Mouse (Mus musculus): ENCODE data around the gene Adprh. TPM values are rescaled to one million over a fixed set of nuclear protein-coding genes. Genes with fewer than 3 reads are reported as not detected.
"Not testable (repeated sequence)": the region's sequence is repeated elsewhere in the genome, so short reads cannot be mapped to it uniquely, and the experiment has no call there.

Adprh gene
- polyA plus RNA-seq, 1 experiment from 2014 or later = 128 TPM

- H3K9me3 ChIP-seq = no peaks in the 10 kb centered on the region
- peaks cover 9% of the 10 kb centered on the region for H3K4me1 ChIP-seq
- H3K36me3 ChIP-seq = peaks cover 68% of the 10 kb centered on the region
- no peaks in the 10 kb centered on the region for H3K27me3 ChIP-seq
- no peak overlapping the region for H3K4me3 ChIP-seq
- H3K27ac ChIP-seq = no peak overlapping the region
- no peak for ATAC-seq (ENCODE audit: low FRiP score, low read depth)
- H3K4me2 ChIP-seq (replicated peaks) = no peak overlapping the region
- no peak overlapping the region for H3K9ac ChIP-seq
- WGBS = 82% methylated on average over 12 of the region's 12 CpGs
Observed at GRCm38 (mm10) chr16:38448458-38448857, 4.0 kb downstream of the Adprh start.

GRCm38 (mm10) chr16:38447366-38447765 lies 5.1 kb downstream of the Adprh start:
- Histone ChIP-seq H3K4me1 (peaks cover 9% of the 10 kb centered on the region), H3K27ac (no peak overlapping the region), H3K4me2 (replicated peaks) (no peak overlapping the region), H3K9me3 (no peaks in the 10 kb centered on the region), H3K4me3 (no peak overlapping the region), H3K9ac (no peak overlapping the region), H3K27me3 (no peaks in the 10 kb centered on the region), H3K36me3 (peaks cover 78% of the 10 kb centered on the region)
- no peak for ATAC-seq (ENCODE audit: low FRiP score, low read depth)
- WGBS = 92% methylated on average over 21 of the region's 21 CpGs

GRCm38 (mm10) chr16:38446141-38446540 lies 6.4 kb downstream of the Adprh start:
- not testable (repeated sequence) for H3K4me1 ChIP-seq; H3K4me2 ChIP-seq (replicated peaks); H3K27ac ChIP-seq; ATAC-seq (ENCODE audit: low FRiP score, low read depth); H3K27me3 ChIP-seq; H3K9me3 ChIP-seq; H3K4me3 ChIP-seq; H3K9ac ChIP-seq
- peaks cover 78% of the 10 kb centered on the region for H3K36me3 ChIP-seq
- 95% methylated on average over 2 of the region's 2 CpGs for WGBS

- WGBS = 96% methylated on average over 20 of the region's 20 CpGs
- ATAC-seq (ENCODE audit: low FRiP score, low read depth) = no peak
Observed at GRCm38 (mm10) chr16:38445576-38445975, 6.9 kb downstream of the Adprh start.

GRCm38 (mm10) chr16:38445046-38445445 lies 7.5 kb downstream of the Adprh start:
- no peak overlapping the region for H3K27ac ChIP-seq
- no peak overlapping the region for H3K4me3 ChIP-seq
- H3K36me3 ChIP-seq = peaks cover 72% of the 10 kb centered on the region
- H3K4me2 ChIP-seq (replicated peaks) = no peak overlapping the region
- H3K9me3 ChIP-seq = no peaks in the 10 kb centered on the region
- no peak for ATAC-seq (ENCODE audit: low FRiP score, low read depth)
- H3K4me1 ChIP-seq = no peaks in the 10 kb centered on the region
- H3K9ac ChIP-seq = no peak overlapping the region
- WGBS = 97% methylated on average over 1 of the region's 1 CpGs
- no peaks in the 10 kb centered on the region for H3K27me3 ChIP-seq

More at GRCm38 (mm10) chr16:38445576-38445975, 6.9 kb downstream of the Adprh start:
- no peak overlapping the region for H3K27ac ChIP-seq
- H3K4me1 ChIP-seq = no peaks in the 10 kb centered on the region
- peaks cover 78% of the 10 kb centered on the region for H3K36me3 ChIP-seq
- no peak overlapping the region for H3K9ac ChIP-seq
- H3K9me3 ChIP-seq = no peaks in the 10 kb centered on the region
- no peak overlapping the region for H3K4me2 ChIP-seq (replicated peaks)
- H3K27me3 ChIP-seq = no peaks in the 10 kb centered on the region
- H3K4me3 ChIP-seq = no peak overlapping the region

GRCm38 (mm10) chr16:38443721-38444464 lies 8.6 kb downstream of the Adprh start:
- H3K9me3 ChIP-seq = no peaks in the 10 kb centered on the region
- 94% methylated on average over 7 of the region's 7 CpGs for WGBS

GRCm38 (mm10) chr16:38442216-38442615 lies 10.3 kb downstream of the Adprh start:
- WGBS = 87% methylated on average over 8 of the region's 8 CpGs
- Histone ChIP-seq H3K4me1 (no peaks in the 10 kb centered on the region), H3K4me2 (replicated peaks) (no peak overlapping the region), H3K9ac (no peak overlapping the region), H3K9me3 (no peaks in the 10 kb centered on the region), H3K27me3 (no peaks in the 10 kb centered on the region), H3K27ac (no peak overlapping the region), H3K36me3 (peaks cover 47% of the 10 kb centered on the region), H3K4me3 (no peak overlapping the region)
- ATAC-seq (ENCODE audit: low FRiP score, low read depth) = no peak

More at GRCm38 (mm10) chr16:38443721-38444464, 8.6 kb downstream of the Adprh start:
- Histone ChIP-seq H3K4me3 (no peak overlapping the region), H3K9ac (no peak overlapping the region), H3K4me1 (no peaks in the 10 kb centered on the region), H3K4me2 (replicated peaks) (no peak overlapping the region), H3K27ac (no peak overlapping the region), H3K36me3 (peaks cover 64% of the 10 kb centered on the region), H3K27me3 (no peaks in the 10 kb centered on the region)
- no peak for ATAC-seq (ENCODE audit: low FRiP score, low read depth)

- H3K4me1 ChIP-seq = no peaks in the 10 kb centered on the region
- H3K36me3 ChIP-seq = peaks cover 41% of the 10 kb centered on the region
- no peak overlapping the region for H3K4me3 ChIP-seq
- H3K4me2 ChIP-seq (replicated peaks) = no peak overlapping the region
- WGBS = 89% methylated on average over 5 of the region's 5 CpGs
- H3K9ac ChIP-seq = no peak overlapping the region
- no peaks in the 10 kb centered on the region for H3K9me3 ChIP-seq
- H3K27ac ChIP-seq = no peak overlapping the region
- no peak for ATAC-seq (ENCODE audit: low FRiP score, low read depth)
- no peaks in the 10 kb centered on the region for H3K27me3 ChIP-seq
Observed at GRCm38 (mm10) chr16:38441611-38442010, 10.9 kb downstream of the Adprh start.

- Histone ChIP-seq H3K4me1 (no peaks in the 10 kb centered on the region), H3K27ac (no peak overlapping the region), H3K9me3 (no peaks in the 10 kb centered on the region), H3K4me3 (no peak overlapping the region), H3K27me3 (no peaks in the 10 kb centered on the region), H3K9ac (no peak overlapping the region), H3K4me2 (replicated peaks) (no peak overlapping the region), H3K36me3 (peaks cover 29% of the 10 kb centered on the region)
- WGBS = 76% methylated on average over 6 of the region's 6 CpGs
- ATAC-seq (ENCODE audit: low FRiP score, low read depth) = no peak
Observed at GRCm38 (mm10) chr16:38440403-38440802, 12.1 kb downstream of the Adprh start.

GRCm38 (mm10) chr16:38439190-38439589 lies 13.3 kb downstream of the Adprh start:
- peaks cover 17% of the 10 kb centered on the region for H3K36me3 ChIP-seq
- no peak overlapping the region for H3K4me3 ChIP-seq
- 81% methylated on average over 1 of the region's 1 CpGs for WGBS
- H3K9ac ChIP-seq = no peak overlapping the region
- ATAC-seq (ENCODE audit: low FRiP score, low read depth) = no peak
- H3K9me3 ChIP-seq = no peaks in the 10 kb centered on the region
- H3K4me2 ChIP-seq (replicated peaks) = no peak overlapping the region
- H3K4me1 ChIP-seq = no peaks in the 10 kb centered on the region
- no peaks in the 10 kb centered on the region for H3K27me3 ChIP-seq
- no peak overlapping the region for H3K27ac ChIP-seq

- Histone ChIP-seq H3K9me3 (no peaks in the 10 kb centered on the region), H3K4me2 (replicated peaks) (no peak overlapping the region), H3K27ac (no peak overlapping the region), H3K4me1 (0 out of 2 replicates have a peak, but pooled peaks cover 3% of the 10 kb centered on the region), H3K4me3 (no peak overlapping the region), H3K36me3 (no peaks in the 10 kb centered on the region), H3K27me3 (no peaks in the 10 kb centered on the region), H3K9ac (no peak overlapping the region)
- no peak for ATAC-seq (ENCODE audit: low FRiP score, low read depth)
- WGBS = 86% methylated on average over 4 of the region's 4 CpGs
Observed at GRCm38 (mm10) chr16:38434295-38434795, 18.2 kb downstream of the Adprh start.

- 0 out of 2 replicates have a peak, but pooled peaks cover 3% of the 10 kb centered on the region for H3K4me1 ChIP-seq
- H3K9ac ChIP-seq = no peak overlapping the region
- no peaks in the 10 kb centered on the region for H3K36me3 ChIP-seq
- no peak overlapping the region for H3K4me2 ChIP-seq (replicated peaks)
- no peaks in the 10 kb centered on the region for H3K9me3 ChIP-seq
- no peak overlapping the region for H3K4me3 ChIP-seq
- no peak overlapping the region for H3K27ac ChIP-seq
- WGBS = 79% methylated on average over 8 of the region's 8 CpGs
- ATAC-seq (ENCODE audit: low FRiP score, low read depth) = no peak
- H3K27me3 ChIP-seq = no peaks in the 10 kb centered on the region
Observed at GRCm38 (mm10) chr16:38433514-38433913, 19.0 kb downstream of the Adprh start.

All from limb, embryonic 13.5 days (tissue).